Mouse (Mus musculus) thymus, adult 2 months (tissue): ENCODE data around the gene St3gal5.

Source experiments
- CTCF ChIP-seq: fragments of 200-500 bp; IDR thresholded peaks from 2 replicates; pipeline ENCODE4 v1.5.1; 2012; ENCODE audit warnings: mild to moderate bottlenecking, control low read depth, low read length, moderate library complexity, borderline replicate concordance; ENCODE audit not compliant: control insufficient read depth, poor library complexity, insufficient read depth; ENCODE audit errors: extremely low read depth
- POLR2A ChIP-seq: fragments of 200-500 bp; IDR thresholded peaks from 2 replicates; pipeline ENCODE4 v1.6.1; 2012; ENCODE audit warnings: mild to moderate bottlenecking, low read length, control low read depth, moderate library complexity; ENCODE audit not compliant: control insufficient read depth, poor library complexity, insufficient read depth; ENCODE audit errors: extremely low read depth

DNA sequence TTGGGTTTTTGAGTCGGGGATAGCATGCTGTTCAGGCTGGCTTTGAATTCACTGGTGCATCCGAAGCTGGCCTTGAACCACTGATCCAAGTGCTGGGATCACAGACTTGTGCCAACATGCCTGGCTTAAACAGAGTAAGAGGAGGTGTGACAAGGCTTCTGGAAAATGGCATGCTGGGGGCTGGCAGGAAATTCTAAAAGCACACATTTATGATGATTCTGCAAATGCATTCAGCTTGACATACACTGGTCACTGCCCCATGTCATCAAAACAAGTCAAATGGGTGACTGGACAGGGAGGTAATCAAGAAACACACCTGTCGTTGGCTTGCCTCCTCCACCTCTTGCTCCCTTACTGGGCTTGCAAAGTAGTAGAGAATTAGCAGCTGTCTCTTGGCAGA is 1.9 kb downstream of the St3gal5 start:
- TF ChIP-seq CTCF = no peak
- no peak for TF ChIP-seq POLR2A
